Mouse (Mus musculus) heart, postnatal 0 days (tissue): ENCODE measurements around the gene Ppm1f. TPM values are rescaled to one million over a fixed set of nuclear protein-coding genes. Genes with fewer than 3 reads are reported as not detected.

Experiments used
- ATAC-seq: fragments of 200-750 bp; cut with Nextera tagmentation; 2 replicates; pipeline ENCODE4 v1.8.0; 2017; ENCODE audit warnings: low read depth, moderate number of reproducible peaks, moderate library complexity; ENCODE audit not compliant: insufficient read depth
- DNase-seq: peaks from one replicate; pipeline ENCODE4 v3.0.0-alpha.2; 2016; ENCODE audit warnings: low spot score
- H3K27ac ChIP-seq: fragments of 300-500 bp; sonication (generic); 2 replicates; pipeline ENCODE4 v1.5.1; 2014; ENCODE audit warnings: low read depth, mild to moderate bottlenecking
- H3K27me3 ChIP-seq: fragments of 300-500 bp; sonication (generic); 2 replicates; pipeline ENCODE4 v1.6.1; 2014; ENCODE audit warnings: low read length, mixed read lengths; ENCODE audit not compliant: control insufficient read depth, insufficient read depth
- H3K36me3 ChIP-seq: fragments of 300-500 bp; sonication (generic); replicated peaks from 2 replicates; pipeline ENCODE4 v1.6.1; 2014; ENCODE audit warnings: low read length, mixed read lengths; ENCODE audit not compliant: control insufficient read depth, insufficient read depth
- H3K4me1 ChIP-seq: fragments of 300-500 bp; sonication (generic); 2 replicates; pipeline ENCODE4 v1.6.1; 2014; ENCODE audit warnings: antibody characterized with exemption; ENCODE audit not compliant: control insufficient read depth, insufficient read depth
- H3K4me2 ChIP-seq: fragments of 300-500 bp; sonication (generic); 2 replicates; pipeline ENCODE4 v1.6.1; 2014; ENCODE audit warnings: low read depth, mild to moderate bottlenecking, low read length, moderate library complexity
- H3K4me3 ChIP-seq: fragments of 300-500 bp; sonication (generic); 2 replicates; pipeline ENCODE4 v1.5.1; 2014; ENCODE audit warnings: low read depth, low read length
- H3K9ac ChIP-seq: fragments of 300-500 bp; sonication (generic); replicated peaks from 2 replicates; pipeline ENCODE4 v1.6.1; 2014; ENCODE audit warnings: low read depth, low read length, mixed read lengths
- H3K9me3 ChIP-seq: fragments of 300-500 bp; sonication (generic); replicated peaks from 2 replicates; pipeline ENCODE4 v1.6.1; 2016; ENCODE audit warnings: low read length; ENCODE audit not compliant: control insufficient read depth
- CTCF ChIP-seq: IDR thresholded peaks from 2 replicates; pipeline ENCODE4 v1.5.1; 2016; ENCODE audit warnings: antibody characterized with exemption, control low read depth, low read depth
- EP300 ChIP-seq: IDR thresholded peaks from 2 replicates; pipeline ENCODE4 v1.6.1; 2016; ENCODE audit warnings: antibody characterized with exemption, low read depth
- WGBS: fragments of 180-500 bp; shearing (Covaris S2); extraction: QIAGEN DNeasy Blood & Tissue Kit; methylation state at CpG from one replicate; pipeline ENCODE4 v1.1.7; 2014; 5-methylcytosine and 5-hydroxymethylcytosine counted together
- polyA plus RNA-seq: library from polyadenylated mRNA; unstranded; fragments of >200 nt; fragmentation: Nextera tagmentation; extraction: Ambion mirVana; gene quantifications from 2 replicates; pipeline ENCODE4 v1.2.1, GENCODE M21; 2015
- total RNA-seq: library from RNA; depleted of rRNA; stranded (reverse); fragments of >200 nt; gene quantifications from 2 replicates; pipeline ENCODE4 v1.2.3, GENCODE M21; 2014; ENCODE audit warnings: low replicate concordance

The Ppm1f gene
- total and polyA plus RNA-seq, 2 experiments from 2014 or later, result 16.4 to 40.4 TPM

DNA sequence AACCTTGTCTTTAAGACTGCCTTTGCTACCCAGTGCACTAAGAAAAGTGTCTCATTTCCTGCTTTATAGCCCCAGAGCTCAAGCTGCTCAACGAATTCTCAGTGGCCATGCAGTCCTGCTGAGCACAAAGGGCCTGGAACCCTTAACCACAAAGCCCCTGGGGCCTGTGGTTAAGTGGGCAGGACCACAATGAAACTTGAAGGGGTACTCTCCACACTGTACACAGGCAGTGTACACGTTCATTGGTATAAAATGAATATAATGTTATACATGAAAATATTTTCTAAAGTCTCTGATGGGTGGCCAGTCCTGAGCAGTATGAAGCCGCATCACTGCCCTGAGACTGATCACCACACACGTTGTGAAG, 271 bp upstream of the Ppm1f start:
- Histone ChIP-seq H3K27me3 (no peaks in the 10 kb centered on the region), H3K4me1 (peaks cover 5% of the 10 kb centered on the region; the same call in 1 of the 2 replicates), H3K9me3 (no peaks in the 10 kb centered on the region), H3K36me3 (peaks cover 43% of the 10 kb centered on the region), H3K9ac (peak overlapping the region; percentile 77; the same call in 1 of the 2 replicates), H3K27ac (peak overlapping the region; percentile 39; the same call in 1 of the 2 replicates), H3K4me3 (no peak overlapping the region), H3K4me2 (no peak overlapping the region; the same call in 1 of the 2 replicates)
- WGBS, result 30% methylated on average over 4 of the region's 4 CpGs
- ATAC-seq, result peak; percentile 2; the same call in 1 of the 2 replicates
- TF ChIP-seq CTCF, result no peak
- no peak for TF ChIP-seq EP300
- DNase-seq, result no peak

DNA sequence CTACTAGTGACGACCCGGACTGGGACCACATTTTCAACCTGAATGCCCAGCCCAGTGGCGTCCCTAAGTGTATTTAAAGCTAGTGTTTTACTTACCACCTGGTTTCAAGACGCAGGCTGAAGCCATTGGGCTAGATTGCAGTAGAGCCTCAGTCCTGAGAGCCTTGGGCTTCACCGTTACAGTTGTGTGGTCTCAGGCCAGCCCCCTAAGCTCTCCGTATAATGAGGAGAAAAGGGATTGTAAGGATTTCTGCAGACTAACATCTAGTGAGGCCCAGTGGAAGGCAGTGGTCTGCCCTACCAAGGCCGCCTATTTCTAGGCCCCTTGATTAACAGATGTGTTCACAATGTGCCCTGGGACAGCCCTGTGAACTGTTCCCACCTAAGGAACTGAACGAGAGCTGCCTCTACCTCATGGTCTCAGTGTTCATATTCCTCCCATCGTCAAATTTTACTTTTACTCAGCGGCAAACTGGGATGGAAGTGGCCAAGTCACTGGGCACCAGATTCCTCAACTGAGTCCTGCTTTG, 851 bp downstream of the Ppm1f start:
- peak overlapping the region; percentile 80 for H3K27ac ChIP-seq
- peak overlapping the region; percentile 74 for H3K4me3 ChIP-seq
- 22% methylated on average over 10 of the region's 10 CpGs for WGBS
- H3K27me3 ChIP-seq, result no peaks in the 10 kb centered on the region
- ATAC-seq, result no peak
- peaks cover 5% of the 10 kb centered on the region; the same call in 1 of the 2 replicates for H3K4me1 ChIP-seq
- H3K9me3 ChIP-seq, result no peaks in the 10 kb centered on the region
- TF ChIP-seq EP300 (no peak), CTCF (no peak)
- H3K4me2 ChIP-seq, result peak overlapping the region; percentile 84
- peak overlapping the region; percentile 77 for H3K9ac ChIP-seq
- DNase-seq, result no peak
- peaks cover 32% of the 10 kb centered on the region for H3K36me3 ChIP-seq

DNA sequence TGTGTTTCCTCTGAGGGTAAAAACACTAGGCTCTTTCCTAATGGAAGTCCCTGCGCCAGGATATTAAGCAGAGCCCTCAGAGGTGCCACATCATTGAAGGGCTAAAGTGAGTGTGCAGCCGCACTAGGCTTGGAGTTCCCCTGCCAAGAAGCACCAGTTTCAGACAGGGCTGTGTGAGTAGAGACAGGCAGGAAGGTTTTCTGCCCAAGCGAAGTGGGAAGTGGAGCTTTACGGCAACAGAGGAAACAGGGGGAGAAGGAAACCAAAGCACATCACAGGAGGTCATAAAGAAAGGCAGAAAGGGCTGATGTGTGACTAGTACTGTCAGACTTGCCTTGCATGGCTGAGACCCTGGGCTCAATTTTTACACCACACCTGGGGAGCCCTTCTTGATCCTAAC, 6.1 kb downstream of the Ppm1f start:
- no peak overlapping the region for H3K4me2 ChIP-seq
- H3K9me3 ChIP-seq, result no peaks in the 10 kb centered on the region
- 0 out of 2 replicates have a peak, but pooled peaks cover 8% of the 10 kb centered on the region for H3K4me1 ChIP-seq
- no peak; the same call in 1 of the 2 replicates for ATAC-seq
- no peak overlapping the region for H3K9ac ChIP-seq
- WGBS, result 65% methylated on average over 4 of the region's 4 CpGs
- no peaks in the 10 kb centered on the region for H3K27me3 ChIP-seq
- TF ChIP-seq CTCF (no peak), EP300 (no peak)
- DNase-seq, result peak; percentile 20
- H3K36me3 ChIP-seq, result peaks cover 34% of the 10 kb centered on the region
- H3K27ac ChIP-seq, result peak overlapping the region; percentile 71
- no peak overlapping the region for H3K4me3 ChIP-seq

DNA sequence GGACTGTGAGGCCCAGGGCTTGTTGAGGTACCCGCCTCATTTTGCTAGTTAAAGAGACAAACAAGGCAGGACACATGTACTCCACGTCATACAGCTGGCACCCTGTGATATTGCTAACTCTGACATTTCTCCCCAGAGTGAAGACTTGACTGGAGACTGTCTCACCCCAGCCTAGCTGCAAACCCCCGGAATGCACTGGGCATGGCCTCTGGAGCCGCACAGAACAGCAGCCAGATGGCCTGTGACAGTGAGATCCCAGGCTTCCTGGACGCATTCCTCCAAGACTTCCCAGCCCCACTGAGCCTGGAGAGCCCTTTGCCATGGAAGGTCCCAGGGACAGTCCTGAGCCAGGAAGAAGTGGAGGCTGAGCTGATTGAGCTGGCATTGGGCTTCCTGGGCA, 6.9 kb downstream of the Ppm1f start:
- Histone ChIP-seq H3K9ac (no peak overlapping the region), H3K27me3 (no peaks in the 10 kb centered on the region), H3K27ac (peak overlapping the region; percentile 54), H3K36me3 (peaks cover 34% of the 10 kb centered on the region), H3K4me2 (no peak overlapping the region), H3K4me1 (0 out of 2 replicates have a peak, but pooled peaks cover 8% of the 10 kb centered on the region), H3K9me3 (no peaks in the 10 kb centered on the region), H3K4me3 (no peak overlapping the region)
- ATAC-seq (no peak), DNase-seq (no peak)
- TF ChIP-seq CTCF (no peak), EP300 (no peak)
- WGBS, result 65% methylated on average over 5 of the region's 5 CpGs

DNA sequence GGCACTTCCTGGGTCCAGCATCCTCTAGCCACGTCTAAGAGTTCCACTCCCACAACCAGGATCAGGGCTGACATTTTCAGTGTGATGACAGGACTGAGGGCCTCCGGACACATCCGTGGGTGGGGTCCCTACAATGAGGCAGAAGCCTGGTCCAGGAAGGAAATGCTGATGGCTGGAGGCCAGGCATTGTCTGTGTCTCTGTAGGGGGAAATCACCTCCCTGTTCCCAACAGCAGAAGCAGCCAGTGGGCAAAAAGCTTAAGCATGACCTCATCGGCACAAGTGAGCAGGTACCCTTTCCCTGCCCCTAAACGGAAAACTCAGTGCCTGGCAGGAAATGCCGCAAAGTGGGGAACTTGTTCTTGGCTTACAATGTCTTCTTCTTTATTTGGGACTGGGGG, 11.5 kb downstream of the Ppm1f start:
- H3K27me3 ChIP-seq, result no peaks in the 10 kb centered on the region
- peak overlapping the region; percentile 92 for H3K27ac ChIP-seq
- peak; percentile 86 for ATAC-seq
- H3K4me3 ChIP-seq, result no peak overlapping the region
- H3K4me2 ChIP-seq, result no peak overlapping the region
- WGBS, result 31% methylated on average over 6 of the region's 6 CpGs
- peak; percentile 93 for TF ChIP-seq EP300
- no peak for TF ChIP-seq CTCF
- H3K9me3 ChIP-seq, result no peaks in the 10 kb centered on the region
- H3K4me1 ChIP-seq, result 0 out of 2 replicates have a peak, but pooled peaks cover 8% of the 10 kb centered on the region
- H3K36me3 ChIP-seq, result peaks cover 48% of the 10 kb centered on the region
- DNase-seq, result peak; percentile 73
- H3K9ac ChIP-seq, result no peak overlapping the region
